Mouse (Mus musculus) heart, embryonic 15.5 days (tissue): ENCODE measurements at regions not wholly inside any gene's neighbourhood (a gene's known extent, or its start where the extent isn't known, plus 50 kb on each side); places are given as distances from the start of the nearest gene placed in this dataset.
A peak's percentile ranks its signal among the peaks of the same experiment; 100 is the strongest.

Experiments
- ATAC-seq: fragments of 200-750 bp; cut with Nextera tagmentation; replicated peaks from 2 replicates; pipeline ENCODE4 v1.8.0; 2017; ENCODE audit warnings: low read depth, moderate TSS enrichment; ENCODE audit not compliant: insufficient number of reproducible peaks, insufficient read depth, low FRiP score
- H3K27ac ChIP-seq: fragments of 300-500 bp; sonication (generic); 2 replicates; pipeline ENCODE4 v1.5.1; 2015; ENCODE audit warnings: mild to moderate bottlenecking, inconsistent platforms
- H3K27me3 ChIP-seq: fragments of 300-500 bp; sonication (generic); 2 replicates; pipeline ENCODE4 v1.6.1; 2015; ENCODE audit warnings: inconsistent platforms
- H3K36me3 ChIP-seq: fragments of 300-500 bp; sonication (generic); 2 replicates; pipeline ENCODE4 v1.6.1; 2015; ENCODE audit warnings: mild to moderate bottlenecking, inconsistent platforms
- H3K4me1 ChIP-seq: fragments of 300-500 bp; sonication (generic); replicated peaks from 2 replicates; pipeline ENCODE4 v1.6.1; 2015; ENCODE audit warnings: inconsistent platforms
- H3K4me2 ChIP-seq: fragments of 300-500 bp; sonication (generic); 2 replicates; pipeline ENCODE4 v1.6.1; 2015; ENCODE audit warnings: inconsistent platforms, mild to moderate bottlenecking, moderate library complexity
- H3K4me3 ChIP-seq: fragments of 300-500 bp; sonication (generic); 2 replicates; pipeline ENCODE4 v1.5.1; 2015; ENCODE audit warnings: mild to moderate bottlenecking, inconsistent platforms
- H3K9ac ChIP-seq: fragments of 300-500 bp; sonication (generic); 2 replicates; pipeline ENCODE4 v1.6.1; 2015; ENCODE audit warnings: mild to moderate bottlenecking, inconsistent platforms
- H3K9me3 ChIP-seq: fragments of 300-500 bp; sonication (generic); replicated peaks from 2 replicates; pipeline ENCODE4 v1.6.1; 2016; ENCODE audit warnings: inconsistent platforms
- WGBS: fragments of 180-500 bp; shearing (Covaris S2); methylation state at CpG from one replicate; pipeline ENCODE4 v1.1.7; 2015; ENCODE audit warnings: mixed read lengths; 5-methylcytosine and 5-hydroxymethylcytosine counted together

- H3K27ac ChIP-seq = no peak overlapping the region
- no peak overlapping the region for H3K4me3 ChIP-seq
- no peaks in the 10 kb centered on the region for H3K27me3 ChIP-seq
- no peak overlapping the region for H3K9ac ChIP-seq
- no peak overlapping the region for H3K4me2 ChIP-seq
- no peaks in the 10 kb centered on the region for H3K9me3 ChIP-seq
- ATAC-seq = no peak
- 0 out of 2 replicates have a peak, but pooled peaks cover under 1% of the 10 kb centered on the region for H3K4me1 ChIP-seq
- no peaks in the 10 kb centered on the region for H3K36me3 ChIP-seq
- 84% methylated on average over 2 of the region's 2 CpGs for WGBS
These were observed 179.8 kb upstream of the Plxnc1 start for GRCm38 (mm10) chr10:95124476-95124875.

GRCm38 (mm10) chr10:95120007-95120406 is 175.4 kb upstream of the Plxnc1 start:
- no peak overlapping the region for H3K4me2 ChIP-seq
- H3K9ac ChIP-seq = no peak overlapping the region
- H3K27ac ChIP-seq = no peak overlapping the region
- 89% methylated on average over 4 of the region's 4 CpGs for WGBS
- no peak overlapping the region for H3K4me3 ChIP-seq
- H3K4me1 ChIP-seq = peaks cover 32% of the 10 kb centered on the region
- no peaks in the 10 kb centered on the region for H3K36me3 ChIP-seq
- H3K9me3 ChIP-seq = no peaks in the 10 kb centered on the region
- ATAC-seq = no peak
- H3K27me3 ChIP-seq = no peaks in the 10 kb centered on the region

- Histone ChIP-seq H3K4me2 (peak overlapping the region; percentile 2; the same call in 1 of the 2 replicates), H3K27me3 (no peaks in the 10 kb centered on the region), H3K9ac (no peak overlapping the region), H3K27ac (no peak overlapping the region), H3K36me3 (no peaks in the 10 kb centered on the region), H3K9me3 (no peaks in the 10 kb centered on the region), H3K4me3 (no peak overlapping the region), H3K4me1 (peaks cover 32% of the 10 kb centered on the region)
- WGBS = 38% methylated on average over 8 of the region's 8 CpGs
- no peak for ATAC-seq
These were observed 174.2 kb upstream of the Plxnc1 start for GRCm38 (mm10) chr10:95118786-95119351.

- H3K4me1 ChIP-seq = peaks cover 32% of the 10 kb centered on the region
- no peak; the same call in 1 of the 2 replicates for ATAC-seq
- no peaks in the 10 kb centered on the region for H3K36me3 ChIP-seq
- peak overlapping the region; percentile 69 for H3K27ac ChIP-seq
- no peak overlapping the region for H3K9ac ChIP-seq
- H3K27me3 ChIP-seq = no peaks in the 10 kb centered on the region
- no peak overlapping the region for H3K4me3 ChIP-seq
- H3K4me2 ChIP-seq = peak overlapping the region; percentile 33
- 10% methylated on average over 3 of the region's 3 CpGs for WGBS
- H3K9me3 ChIP-seq = no peaks in the 10 kb centered on the region
These were observed 173.1 kb upstream of the Plxnc1 start for GRCm38 (mm10) chr10:95117731-95118212.

GRCm38 (mm10) chr10:95117041-95117730 is 172.6 kb upstream of the Plxnc1 start:
- H3K27ac ChIP-seq = peak overlapping the region; percentile 69
- peak; percentile 70 for ATAC-seq
- 19% methylated on average over 6 of the region's 6 CpGs for WGBS
- no peaks in the 10 kb centered on the region for H3K36me3 ChIP-seq
- H3K9ac ChIP-seq = no peak overlapping the region
- peak overlapping the region; percentile 33 for H3K4me2 ChIP-seq
- H3K9me3 ChIP-seq = no peaks in the 10 kb centered on the region
- no peak overlapping the region for H3K4me3 ChIP-seq
- H3K27me3 ChIP-seq = no peaks in the 10 kb centered on the region
- H3K4me1 ChIP-seq = peaks cover 32% of the 10 kb centered on the region

- no peaks in the 10 kb centered on the region for H3K9me3 ChIP-seq
- H3K27ac ChIP-seq = peak overlapping the region; percentile 69
- H3K36me3 ChIP-seq = no peaks in the 10 kb centered on the region
- no peaks in the 10 kb centered on the region for H3K27me3 ChIP-seq
- H3K4me1 ChIP-seq = peaks cover 32% of the 10 kb centered on the region
- no peak overlapping the region for H3K9ac ChIP-seq
- WGBS = 40% methylated on average over 3 of the region's 3 CpGs
- H3K4me2 ChIP-seq = 0 out of 2 replicates have a peak overlapping the region, but pooled peaks have one; percentile 33
- no peak for ATAC-seq
- H3K4me3 ChIP-seq = no peak overlapping the region
These were observed 172.0 kb upstream of the Plxnc1 start for GRCm38 (mm10) chr10:95116579-95117011.

GRCm38 (mm10) chr10:95112837-95113388 is 168.3 kb upstream of the Plxnc1 start:
- H3K27ac ChIP-seq = no peak overlapping the region

GRCm38 (mm10) chr10:95112231-95112774 is 167.7 kb upstream of the Plxnc1 start:
- Histone ChIP-seq H3K9ac (no peak overlapping the region), H3K36me3 (no peaks in the 10 kb centered on the region), H3K27me3 (no peaks in the 10 kb centered on the region), H3K4me1 (peaks cover 11% of the 10 kb centered on the region), H3K27ac (no peak overlapping the region), H3K4me2 (no peak overlapping the region), H3K4me3 (no peak overlapping the region), H3K9me3 (no peaks in the 10 kb centered on the region)
- no peak for ATAC-seq
- 66% methylated on average over 14 of the region's 14 CpGs for WGBS

More at GRCm38 (mm10) chr10:95112837-95113388, 168.3 kb upstream of the Plxnc1 start:
- H3K27me3 ChIP-seq = no peaks in the 10 kb centered on the region
- H3K4me2 ChIP-seq = no peak overlapping the region
- H3K36me3 ChIP-seq = no peaks in the 10 kb centered on the region
- no peak for ATAC-seq
- H3K4me1 ChIP-seq = peaks cover 17% of the 10 kb centered on the region
- H3K4me3 ChIP-seq = no peak overlapping the region
- no peak overlapping the region for H3K9ac ChIP-seq
- H3K9me3 ChIP-seq = no peaks in the 10 kb centered on the region
- 66% methylated on average over 9 of the region's 9 CpGs for WGBS

- H3K27me3 ChIP-seq = no peaks in the 10 kb centered on the region
- no peaks in the 10 kb centered on the region for H3K9me3 ChIP-seq
- H3K9ac ChIP-seq = no peak overlapping the region
- H3K27ac ChIP-seq = no peak overlapping the region
- no peak overlapping the region for H3K4me3 ChIP-seq
- no peaks in the 10 kb centered on the region for H3K4me1 ChIP-seq
- 88% methylated on average over 21 of the region's 21 CpGs for WGBS
- H3K36me3 ChIP-seq = no peaks in the 10 kb centered on the region
- no peak for ATAC-seq
- no peak overlapping the region for H3K4me2 ChIP-seq
These were observed 166.2 kb upstream of the Plxnc1 start for GRCm38 (mm10) chr10:95110786-95111185.

- Histone ChIP-seq H3K9ac (no peak overlapping the region), H3K4me1 (no peaks in the 10 kb centered on the region), H3K4me2 (no peak overlapping the region), H3K27me3 (no peaks in the 10 kb centered on the region), H3K27ac (no peak overlapping the region), H3K36me3 (no peaks in the 10 kb centered on the region), H3K4me3 (no peak overlapping the region), H3K9me3 (no peaks in the 10 kb centered on the region)
- WGBS = 90% methylated on average over 2 of the region's 2 CpGs
- no peak for ATAC-seq
These were observed 164.9 kb upstream of the Plxnc1 start for GRCm38 (mm10) chr10:95109576-95109975.

GRCm38 (mm10) chr10:95107532-95108251 is 163.1 kb upstream of the Plxnc1 start:
- ATAC-seq = no peak
- 60% methylated on average over 3 of the region's 3 CpGs for WGBS

More at GRCm38 (mm10) chr10:95107532-95108251, 163.1 kb upstream of the Plxnc1 start:
- H3K27me3 ChIP-seq = no peaks in the 10 kb centered on the region
- H3K4me2 ChIP-seq = no peak overlapping the region
- no peak overlapping the region for H3K27ac ChIP-seq
- H3K9ac ChIP-seq = no peak overlapping the region
- no peaks in the 10 kb centered on the region for H3K4me1 ChIP-seq
- no peaks in the 10 kb centered on the region for H3K9me3 ChIP-seq
- H3K36me3 ChIP-seq = no peaks in the 10 kb centered on the region
- no peak overlapping the region for H3K4me3 ChIP-seq
